Mouse (Mus musculus): ENCODE measurements around the gene Ntrk1.
"Not testable (repeated sequence)": the region's sequence is repeated elsewhere in the genome, so short reads cannot be mapped to it uniquely, and the experiment has no call there.

The Ntrk1 gene

GRCm38 (mm10) chr3:87794922-87795325, at the start of gene Ntrk1:
Gene Ntrk1 (minus strand): TSS chr3:87795162.
- no peak for DNase-seq (ENCODE audit: low spot score)

- no peak for DNase-seq (ENCODE audit: low spot score)
Measured at GRCm38 (mm10) chr3:87840858-87841257, 45.9 kb upstream of the Ntrk1 start.

GRCm38 (mm10) chr3:87838622-87839021, 43.7 kb upstream of the Ntrk1 start:
- peak; percentile 40 for DNase-seq (ENCODE audit: low spot score)

- DNase-seq (ENCODE audit: low spot score): no peak
Measured at GRCm38 (mm10) chr3:87833482-87833881, 38.5 kb upstream of the Ntrk1 start.

- DNase-seq (ENCODE audit: low spot score): no peak
Measured at GRCm38 (mm10) chr3:87832109-87832859, 37.3 kb upstream of the Ntrk1 start.

GRCm38 (mm10) chr3:87829025-87829424, 34.1 kb upstream of the Ntrk1 start:
- DNase-seq (ENCODE audit: low spot score): no peak

- no peak for DNase-seq (ENCODE audit: low spot score)
Measured at GRCm38 (mm10) chr3:87828435-87828834, 33.5 kb upstream of the Ntrk1 start.

- not testable (repeated sequence) for DNase-seq (ENCODE audit: low spot score)
Measured at GRCm38 (mm10) chr3:87824206-87824605, 29.2 kb upstream of the Ntrk1 start, which contains the start of gene Pear1. Gene Pear1 (minus strand): TSS chr3:87824306.

GRCm38 (mm10) chr3:87818226-87818625, 23.3 kb upstream of the Ntrk1 start:
- DNase-seq (ENCODE audit: low spot score): no peak

- peak; percentile 46 for DNase-seq (ENCODE audit: low spot score)
Measured at GRCm38 (mm10) chr3:87816646-87817093, 21.7 kb upstream of the Ntrk1 start.

- DNase-seq (ENCODE audit: low spot score): no peak
Measured at GRCm38 (mm10) chr3:87816166-87816565, 21.2 kb upstream of the Ntrk1 start.

GRCm38 (mm10) chr3:87812873-87813272, 17.9 kb upstream of the Ntrk1 start:
- no peak for DNase-seq (ENCODE audit: low spot score)

GRCm38 (mm10) chr3:87812413-87812812, 17.5 kb upstream of the Ntrk1 start:
- DNase-seq (ENCODE audit: low spot score): no peak

GRCm38 (mm10) chr3:87811297-87811696, 16.3 kb upstream of the Ntrk1 start:
- no peak for DNase-seq (ENCODE audit: low spot score)

GRCm38 (mm10) chr3:87809322-87809962, 14.5 kb upstream of the Ntrk1 start:
- no peak for DNase-seq (ENCODE audit: low spot score)

GRCm38 (mm10) chr3:87804038-87804677, 9.2 kb upstream of the Ntrk1 start:
- DNase-seq (ENCODE audit: low spot score): no peak

- no peak for DNase-seq (ENCODE audit: low spot score)
Measured at GRCm38 (mm10) chr3:87801681-87802080, 6.7 kb upstream of the Ntrk1 start.

- no peak for DNase-seq (ENCODE audit: low spot score)
Measured at GRCm38 (mm10) chr3:87796736-87797334, 1.9 kb upstream of the Ntrk1 start, which contains the start of gene Insrr. Gene Insrr (plus strand): TSS chr3:87796951.

GRCm38 (mm10) chr3:87795336-87796277, 645 bp upstream of the Ntrk1 start:
- DNase-seq (ENCODE audit: low spot score): peak; percentile 23

- DNase-seq (ENCODE audit: low spot score): no peak
Measured at GRCm38 (mm10) chr3:87789768-87790167, 5.2 kb downstream of the Ntrk1 start.

GRCm38 (mm10) chr3:87789248-87789647, 5.7 kb downstream of the Ntrk1 start:
- no peak for DNase-seq (ENCODE audit: low spot score)

Data from spleen, adult 12 weeks (tissue).